Mouse (Mus musculus) CH12.LX (cell line): ENCODE results near the gene Kcnk6. TPM values are rescaled to one million over a fixed set of nuclear protein-coding genes. Genes with fewer than 3 reads are reported as not detected.
A peak's percentile ranks its signal among the peaks of the same experiment; 100 is the strongest.

Experiments used
- DNase-seq: peaks from one replicate; pipeline ENCODE4 v3.0.0-alpha.2; 2013; ENCODE audit errors: extremely low read depth
- H3K27ac ChIP-seq: 2 replicates; pipeline ENCODE4 v1.5.1; 2012; ENCODE audit warnings: low read depth, mild to moderate bottlenecking, control low read depth, moderate library complexity; ENCODE audit not compliant: insufficient read depth
- H3K27me3 ChIP-seq: replicated peaks from 2 replicates; pipeline ENCODE3; 2012; ENCODE audit warnings: inconsistent platforms
- H3K36me3 ChIP-seq, 2 experiments: replicated peaks in 1 of 2; 2 replicates each; pipeline versions ENCODE3 to v1.6.1; 2012; ENCODE audit warnings: inconsistent platforms in 1 of 2, low read length in 1 of 2, mild to moderate bottlenecking in 1 of 2, mixed read lengths in 1 of 2, moderate library complexity in 1 of 2; ENCODE audit not compliant: control insufficient read depth in 1 of 2, insufficient read depth in 1 of 2
- H3K4me1 ChIP-seq, 2 experiments: 2 replicates each; pipeline ENCODE4 v1.6.1; 2012; ENCODE audit warnings: inconsistent platforms in 1 of 2, moderate library complexity in 1 of 2; ENCODE audit not compliant: insufficient read depth in 2 of 2, control insufficient read depth in 1 of 2
- H3K4me2 ChIP-seq: 2 replicates; pipeline ENCODE4 v1.6.1; 2012; ENCODE audit warnings: low read depth, mild to moderate bottlenecking, control low read depth; ENCODE audit not compliant: poor library complexity, insufficient read depth, severe bottlenecking
- H3K4me3 ChIP-seq, 3 experiments: fragments of 150-350 bp in 1 of 3; sonication (generic) in 1 of 3; replicated peaks in 1 of 3; 2 replicates each; pipeline versions ENCODE3 to v1.5.1; 2011 to 2012; ENCODE audit warnings: low read depth in 2 of 3, low read length in 2 of 3, mild to moderate bottlenecking in 2 of 3, moderate library complexity in 2 of 3, control low read depth in 1 of 3, improper control_type of control experiment in 1 of 3, inconsistent platforms in 1 of 3, mixed read lengths in 1 of 3; ENCODE audit not compliant: poor library complexity in 1 of 3
- H3K79me2 ChIP-seq: replicated peaks from 2 replicates; pipeline ENCODE4 v1.6.1; 2012; ENCODE audit warnings: mild to moderate bottlenecking, moderate library complexity; ENCODE audit not compliant: control insufficient read depth, poor library complexity, insufficient read depth, severe bottlenecking; ENCODE audit errors: extremely low read depth
- H3K9ac ChIP-seq: 2 replicates; pipeline ENCODE4 v1.6.1; 2012; ENCODE audit warnings: low read depth, mild to moderate bottlenecking, control low read depth, moderate library complexity; ENCODE audit not compliant: insufficient read depth
- H3K9me3 ChIP-seq: replicated peaks from 2 replicates; pipeline ENCODE3; 2012; ENCODE audit warnings: low read length, inconsistent platforms, mixed read lengths
- BHLHE40 ChIP-seq: IDR thresholded peaks from 2 replicates; pipeline ENCODE4 v1.6.1; 2011; ENCODE audit warnings: mild to moderate bottlenecking, low read depth, low read length, improper control_type of control experiment
- CHD1 ChIP-seq: IDR thresholded peaks from 2 replicates; pipeline ENCODE4 v1.6.1; 2012; ENCODE audit warnings: low read depth, low read length, improper control_type of control experiment, inconsistent platforms
- CTCF ChIP-seq, 2 experiments: IDR thresholded peaks in 1 of 2; conservative IDR thresholded peaks in 1 of 2; 2 replicates each; pipeline ENCODE4 v1.5.1; 2011 to 2012; ENCODE audit warnings: low read depth in 2 of 2, low read length in 2 of 2, improper control_type of control experiment in 1 of 2, inconsistent platforms in 1 of 2, mild to moderate bottlenecking in 1 of 2, moderate library complexity in 1 of 2
- E2F4 ChIP-seq: IDR thresholded peaks from 2 replicates; pipeline ENCODE4 v1.6.1; 2011; ENCODE audit warnings: low read depth, low read length, improper control_type of control experiment; ENCODE audit not compliant: insufficient replicate concordance
- ELF1 ChIP-seq: IDR thresholded peaks from 2 replicates; pipeline ENCODE4 v1.6.1; 2014; ENCODE audit warnings: low read depth, mild to moderate bottlenecking, inconsistent platforms, low read length, improper control_type of control experiment
- EP300 ChIP-seq: IDR thresholded peaks from 2 replicates; pipeline ENCODE4 v1.6.1; 2011; ENCODE audit warnings: low read length, improper control_type of control experiment
- ETS1 ChIP-seq: conservative IDR thresholded peaks from 2 replicates; pipeline ENCODE4 v1.6.1; 2012; ENCODE audit warnings: low read depth, mild to moderate bottlenecking, inconsistent platforms, low read length, improper control_type of control experiment, moderate library complexity
- GABPA ChIP-seq: IDR thresholded peaks from 2 replicates; pipeline ENCODE4 v1.6.1; 2012; ENCODE audit warnings: low read depth, low read length, improper control_type of control experiment, inconsistent platforms; ENCODE audit not compliant: insufficient replicate concordance
- HCFC1 ChIP-seq: IDR thresholded peaks from 2 replicates; pipeline ENCODE4 v1.6.1; 2012; ENCODE audit warnings: low read depth, mild to moderate bottlenecking, inconsistent platforms, low read length, improper control_type of control experiment
- IRF4 ChIP-seq: IDR thresholded peaks from 2 replicates; pipeline ENCODE4 v1.6.1; 2014; ENCODE audit warnings: low read depth, mild to moderate bottlenecking, inconsistent platforms, low read length, improper control_type of control experiment
- JUND ChIP-seq: conservative IDR thresholded peaks from 2 replicates; pipeline ENCODE4 v1.6.1; 2011; ENCODE audit warnings: low read depth, low read length, improper control_type of control experiment
- KAT2A ChIP-seq: IDR thresholded peaks from 2 replicates; pipeline ENCODE4 v1.6.1; 2012; ENCODE audit warnings: low read length, improper control_type of control experiment, inconsistent platforms; ENCODE audit not compliant: insufficient replicate concordance
- MAX ChIP-seq: IDR thresholded peaks from 2 replicates; pipeline ENCODE4 v1.6.1; 2011; ENCODE audit warnings: low read length, improper control_type of control experiment
- MAZ ChIP-seq: IDR thresholded peaks from 2 replicates; pipeline ENCODE4 v1.6.1; 2012; ENCODE audit warnings: low read depth, mild to moderate bottlenecking, inconsistent platforms, low read length, improper control_type of control experiment, moderate library complexity
- MXI1 ChIP-seq: IDR thresholded peaks from 2 replicates; pipeline ENCODE4 v1.6.1; 2011; ENCODE audit warnings: mild to moderate bottlenecking, low read depth, low read length, improper control_type of control experiment
- MYC ChIP-seq: IDR thresholded peaks from 2 replicates; pipeline ENCODE4 v1.6.1; 2011; ENCODE audit warnings: low read depth, mild to moderate bottlenecking, improper control_type of control experiment, low read length
- NELFE ChIP-seq: IDR thresholded peaks from 2 replicates; pipeline ENCODE4 v1.6.1; 2011; ENCODE audit warnings: low read depth, low read length, improper control_type of control experiment
- POLR2A ChIP-seq: IDR thresholded peaks from 2 replicates; pipeline ENCODE4 v1.6.1; 2011; ENCODE audit warnings: low read depth, mild to moderate bottlenecking, improper control_type of control experiment, low read length
- POLR2AphosphoS2 ChIP-seq: IDR thresholded peaks from 2 replicates; pipeline ENCODE4 v1.6.1; 2011; ENCODE audit warnings: low read depth, low read length, improper control_type of control experiment
- RAD21 ChIP-seq: IDR thresholded peaks from 2 replicates; pipeline ENCODE4 v1.6.1; 2011; ENCODE audit warnings: low read depth, mild to moderate bottlenecking, low read length, improper control_type of control experiment, moderate library complexity
- RCOR1 ChIP-seq: conservative IDR thresholded peaks from 2 replicates; pipeline ENCODE4 v1.6.1; 2012; ENCODE audit warnings: low read depth, mild to moderate bottlenecking, inconsistent platforms, low read length, improper control_type of control experiment
- SIN3A ChIP-seq: IDR thresholded peaks from 2 replicates; pipeline ENCODE4 v1.6.1; 2012; ENCODE audit warnings: low read length, improper control_type of control experiment, inconsistent platforms
- SMC3 ChIP-seq: IDR thresholded peaks from 2 replicates; pipeline ENCODE4 v1.6.1; 2011; ENCODE audit warnings: low read depth, low read length, improper control_type of control experiment
- TBP ChIP-seq: conservative IDR thresholded peaks from 2 replicates; pipeline ENCODE4 v1.6.1; 2011; ENCODE audit warnings: low read depth, low read length, improper control_type of control experiment
- TCF12 ChIP-seq: IDR thresholded peaks from 2 replicates; pipeline ENCODE4 v1.6.1; 2014; ENCODE audit warnings: low read depth, mild to moderate bottlenecking, inconsistent platforms, low read length, improper control_type of control experiment
- UBTF ChIP-seq: IDR thresholded peaks from 2 replicates; pipeline ENCODE4 v1.6.1; 2012; ENCODE audit warnings: low read depth, mild to moderate bottlenecking, inconsistent platforms, low read length, improper control_type of control experiment, moderate library complexity
- USF1 ChIP-seq: IDR thresholded peaks from 2 replicates; pipeline ENCODE4 v1.6.1; 2014; ENCODE audit warnings: low read depth, mild to moderate bottlenecking, inconsistent platforms, low read length, improper control_type of control experiment
- ZC3H11A ChIP-seq: IDR thresholded peaks from 2 replicates; pipeline ENCODE4 v1.6.1; 2012; ENCODE audit warnings: low read depth, mild to moderate bottlenecking, inconsistent platforms, low read length, improper control_type of control experiment
- ZMIZ1 ChIP-seq: IDR thresholded peaks from 2 replicates; pipeline ENCODE4 v1.6.1; 2012; ENCODE audit warnings: low read depth, mild to moderate bottlenecking, inconsistent platforms, low read length, improper control_type of control experiment
- ZNF384 ChIP-seq: IDR thresholded peaks from 2 replicates; pipeline ENCODE4 v1.6.1; 2012; ENCODE audit warnings: low read depth, low read length, improper control_type of control experiment, inconsistent platforms
- dilution Hi-C: fragments of 300-500 bp; cut with MboI; formaldehyde crosslinking; loops from 2 replicates; pipeline ENCODE4 v1.14.3; 2020; ENCODE audit warnings: low sequenced_read_pairs; ENCODE audit not compliant: extremely low pct_unique_long_range_greater_than_20kb, extremely low pct_ligation_motif_present
- in situ Hi-C: fragments of 300-500 bp; cut with MboI; formaldehyde crosslinking; loops from 3 replicates; pipeline ENCODE4 v1.14.3; 2019; ENCODE audit warnings: low sequenced_read_pairs, low pct_ligation_motif_present, low pct_unique_long_range_greater_than_20kb, mixed read lengths
- polyA plus RNA-seq: library from polyadenylated mRNA; unstranded; fragments of >175 nt; gene quantifications from 2 replicates; pipeline ENCODE4 v1.2.1, GENCODE M21; 2012; ENCODE audit warnings: low read depth; ENCODE audit not compliant: insufficient read length
- total RNA-seq, 2 experiments: library from RNA; depleted of rRNA; stranded (reverse); fragments of 300-350 nt in 1 of 2; fragments of >200 nt in 1 of 2; gene quantifications; 2 replicates each; pipeline ENCODE4 v1.2.3; 2012 to 2014

Kcnk6 gene
- total and polyA plus RNA-seq, 3 experiments, result 1.9 to 4.0 (median 2.2) TPM

- Histone ChIP-seq H3K36me3 (peaks cover 19 to 30% of the 10 kb centered on the region in 2 experiments), H3K9ac (no peak overlapping the region), H3K27ac (no peak overlapping the region), H3K9me3 (no peaks in the 10 kb centered on the region), H3K4me1 (peaks cover 4 to 14% of the 10 kb centered on the region in 2 experiments; a peak in 3 of 4 replicates), H3K79me2 (peaks cover 37% of the 10 kb centered on the region), H3K27me3 (no peaks in the 10 kb centered on the region), H3K4me2 (peak overlapping the region; percentile 45), H3K4me3 (peak overlapping the region in 2 of 3 experiments; percentile 48 to 90)
- dilution Hi-C loops (no loop called here), in situ Hi-C loops (no loop called here)
- DNase-seq, result no peak
- TF ChIP-seq CTCF (conservative IDR thresholded peaks at IDR 0.05 in 1 of 2, IDR thresholded peaks at IDR 0.05 in 1 of 2; ENCODE audit: low read depth in 2 of 2, low read length in 2 of 2), result no peak
- TF ChIP-seq EP300, result no peak
- no peak for TF ChIP-seq HCFC1
- TF ChIP-seq ELF1, result no peak
- TF ChIP-seq NELFE, result no peak
- TF ChIP-seq ZNF384, result no peak
- TF ChIP-seq POLR2AphosphoS2, result no peak
- TF ChIP-seq USF1, result no peak
- no peak for TF ChIP-seq ZMIZ1
- no peak for TF ChIP-seq KAT2A
- TF ChIP-seq RAD21, result no peak
- TF ChIP-seq GABPA, result no peak
- no peak for TF ChIP-seq RCOR1
- TF ChIP-seq SMC3, result no peak
- no peak for TF ChIP-seq E2F4
- no peak for TF ChIP-seq MAX
- TF ChIP-seq IRF4, result no peak
- no peak for TF ChIP-seq MYC
These were observed 51.5 kb downstream of the Kcnk6 start for GRCm38 (mm10) chr7:29180854-29181236.

GRCm38 (mm10) chr7:29180077-29180853, 52.0 kb downstream of the Kcnk6 start, which contains the start of gene Psmd8:
Gene Psmd8 (minus strand): TSS chr7:29180701.
- Histone ChIP-seq H3K9ac (peak within 1 kb of the TSS; percentile 99), H3K36me3 (peaks cover 25 to 36% of the 10 kb centered on the region in 2 experiments), H3K27ac (peak within 1 kb of the TSS; percentile 81), H3K9me3 (no peaks in the 10 kb centered on the region), H3K79me2 (peaks cover 37% of the 10 kb centered on the region), H3K4me3 (peak within 1 kb of the TSS; percentile 90 to 97 (median 96)), H3K4me1 (peaks cover 4 to 14% of the 10 kb centered on the region in 2 experiments; a peak in 3 of 4 replicates), H3K4me2 (peak within 1 kb of the TSS; percentile 97), H3K27me3 (no peaks in the 10 kb centered on the region)
- peak; percentile 98 for DNase-seq
- in situ Hi-C loops (no loop called here), dilution Hi-C loops (no loop called here)
- TF ChIP-seq TCF12 (peak; percentile 96), NELFE (peak; percentile 96), CHD1 (no peak), BHLHE40 (no peak), SMC3 (peak; percentile 43; the same call in 1 of the 2 replicates), ETS1 (0 out of 2 replicates have a peak, but pooled peaks have one; percentile 33), MAZ (peak; percentile 84; the same call in 1 of the 2 replicates), UBTF (peak; percentile 77; the same call in 1 of the 2 replicates), RCOR1 (no peak; the same call in 1 of the 2 replicates), JUND (no peak), ZMIZ1 (peak; percentile 80; the same call in 1 of the 2 replicates), E2F4 (no peak), RAD21 (peak; percentile 50), SIN3A (peak; percentile 66; the same call in 1 of the 2 replicates), HCFC1 (peak; percentile 80), KAT2A (peak; percentile 61; the same call in 1 of the 2 replicates), ZC3H11A (no peak), MXI1 (no peak), ELF1 (peak; percentile 89), POLR2A (peak; percentile 92), TBP (0 out of 2 replicates have a peak, but pooled peaks have one; percentile 33), CTCF (conservative IDR thresholded peaks at IDR 0.05 in 1 of 2, IDR thresholded peaks at IDR 0.05 in 1 of 2; ENCODE audit: low read depth in 2 of 2, low read length in 2 of 2) (peak in 1 of 2 experiments; percentile 66; a peak in 2 of 4 replicates)
